Mouse (Mus musculus): Measurements from ENCODE around the gene Ptpn5. TPM values are rescaled to one million over a fixed set of nuclear protein-coding genes. Genes with fewer than 3 reads are reported as not detected.

Ptpn5 gene
- total RNA-seq, 2 experiments from 2014 or later: not detected

- no peak for ATAC-seq (replicated peaks; ENCODE audit: low FRiP score, poor library complexity, severe bottlenecking)
Measured at GRCm38 (mm10) chr7:47113383-47113782, 20.1 kb downstream of the Ptpn5 start.

GRCm38 (mm10) chr7:47112036-47112435, 21.4 kb downstream of the Ptpn5 start:
- ATAC-seq (replicated peaks; ENCODE audit: low FRiP score, poor library complexity, severe bottlenecking): no peak

- ATAC-seq (replicated peaks; ENCODE audit: low FRiP score, poor library complexity, severe bottlenecking): no peak
Measured at GRCm38 (mm10) chr7:47111121-47111520, 22.4 kb downstream of the Ptpn5 start.

GRCm38 (mm10) chr7:47110511-47110910, 23.0 kb downstream of the Ptpn5 start:
- no peak for ATAC-seq (replicated peaks; ENCODE audit: low FRiP score, poor library complexity, severe bottlenecking)

GRCm38 (mm10) chr7:47108779-47109189, 24.7 kb downstream of the Ptpn5 start:
- no peak for ATAC-seq (replicated peaks; ENCODE audit: low FRiP score, poor library complexity, severe bottlenecking)

- no peak for ATAC-seq (replicated peaks; ENCODE audit: low FRiP score, poor library complexity, severe bottlenecking)
Measured at GRCm38 (mm10) chr7:47106949-47107348, 26.5 kb downstream of the Ptpn5 start.

GRCm38 (mm10) chr7:47103671-47104414, 29.6 kb downstream of the Ptpn5 start:
- no peak for ATAC-seq (replicated peaks; ENCODE audit: low FRiP score, poor library complexity, severe bottlenecking)

- no peak for ATAC-seq (replicated peaks; ENCODE audit: low FRiP score, poor library complexity, severe bottlenecking)
Measured at GRCm38 (mm10) chr7:47102970-47103369, 30.5 kb downstream of the Ptpn5 start.

- ATAC-seq (replicated peaks; ENCODE audit: low FRiP score, poor library complexity, severe bottlenecking): no peak
Measured at GRCm38 (mm10) chr7:47100615-47101014, 32.9 kb downstream of the Ptpn5 start.

GRCm38 (mm10) chr7:47099306-47099705, 34.2 kb downstream of the Ptpn5 start:
- ATAC-seq (replicated peaks; ENCODE audit: low FRiP score, poor library complexity, severe bottlenecking): no peak

- no peak for ATAC-seq (replicated peaks; ENCODE audit: low FRiP score, poor library complexity, severe bottlenecking)
Measured at GRCm38 (mm10) chr7:47098044-47098443, 35.4 kb downstream of the Ptpn5 start.

- ATAC-seq (replicated peaks; ENCODE audit: low FRiP score, poor library complexity, severe bottlenecking): no peak
Measured at GRCm38 (mm10) chr7:47094969-47095368, 38.5 kb downstream of the Ptpn5 start.

GRCm38 (mm10) chr7:47093935-47094334, 39.5 kb downstream of the Ptpn5 start:
- ATAC-seq (replicated peaks; ENCODE audit: low FRiP score, poor library complexity, severe bottlenecking): no peak

- no peak for ATAC-seq (replicated peaks; ENCODE audit: low FRiP score, poor library complexity, severe bottlenecking)
Measured at GRCm38 (mm10) chr7:47085075-47085474, 48.4 kb downstream of the Ptpn5 start.

GRCm38 (mm10) chr7:47081277-47081676, 52.2 kb downstream of the Ptpn5 start:
- ATAC-seq (replicated peaks; ENCODE audit: low FRiP score, poor library complexity, severe bottlenecking): no peak

GRCm38 (mm10) chr7:47080868-47081267, 52.6 kb downstream of the Ptpn5 start:
- ATAC-seq (replicated peaks; ENCODE audit: low FRiP score, poor library complexity, severe bottlenecking): no peak

GRCm38 (mm10) chr7:47077451-47077850, 56.0 kb downstream of the Ptpn5 start:
- ATAC-seq (replicated peaks; ENCODE audit: low FRiP score, poor library complexity, severe bottlenecking): no peak

- ATAC-seq (replicated peaks; ENCODE audit: low FRiP score, poor library complexity, severe bottlenecking): no peak
Measured at GRCm38 (mm10) chr7:47076729-47077128, 56.8 kb downstream of the Ptpn5 start.

GRCm38 (mm10) chr7:47076193-47076592, 57.3 kb downstream of the Ptpn5 start:
- ATAC-seq (replicated peaks; ENCODE audit: low FRiP score, poor library complexity, severe bottlenecking): no peak

GRCm38 (mm10) chr7:47073536-47074521, 59.7 kb downstream of the Ptpn5 start:
- no peak for ATAC-seq (replicated peaks; ENCODE audit: low FRiP score, poor library complexity, severe bottlenecking)

GRCm38 (mm10) chr7:47072551-47072950, 60.9 kb downstream of the Ptpn5 start:
- ATAC-seq (replicated peaks; ENCODE audit: low FRiP score, poor library complexity, severe bottlenecking): no peak

Measured in erythroblast, adult 5-6 weeks (primary cell).